Mouse (Mus musculus): ENCODE data around the gene Dlgap1.
A peak's percentile ranks its signal among the peaks of the same experiment; 100 is the strongest.

Gene Dlgap1

GRCm38 (mm10) chr17:70748476-70748830 lies 779.6 kb downstream of the Dlgap1 start:
- TF ChIP-seq CTCF (conservative IDR thresholded peaks at IDR 0.05; ENCODE audit: low read length) (no peak), NANOG (IDR thresholded peaks at IDR 0.05; ENCODE audit: borderline replicate concordance, low read length) (no peak), POU5F1 (IDR thresholded peaks at IDR 0.05; ENCODE audit: borderline replicate concordance, low read length) (no peak)
- no peaks in the 10 kb centered on the region for H3K9me3 ChIP-seq (ENCODE audit: low read length)
- H3K4me1 ChIP-seq (replicated peaks; ENCODE audit: low read depth, low read length) = peaks cover 84% of the 10 kb centered on the region
- H3K4me3 ChIP-seq (replicated peaks; ENCODE audit: low read length) = peak overlapping the region; percentile 65
- H3K27me3 ChIP-seq (ENCODE audit: insufficient read depth, low read length) = no peaks in the 10 kb centered on the region
- peaks cover 3% of the 10 kb centered on the region; the same call in 1 of the 2 replicates for H3K36me3 ChIP-seq (ENCODE audit: insufficient read depth, low read length)

- Histone ChIP-seq H3K36me3 (ENCODE audit: insufficient read depth, low read length) (peaks cover 4% of the 10 kb centered on the region; the same call in 1 of the 2 replicates), H3K27me3 (ENCODE audit: insufficient read depth, low read length) (no peaks in the 10 kb centered on the region), H3K4me1 (replicated peaks; ENCODE audit: low read depth, low read length) (peaks cover 84% of the 10 kb centered on the region), H3K4me3 (replicated peaks; ENCODE audit: low read length) (peak overlapping the region; percentile 65), H3K9me3 (ENCODE audit: low read length) (no peaks in the 10 kb centered on the region)
- TF ChIP-seq POU5F1 (IDR thresholded peaks at IDR 0.05; ENCODE audit: borderline replicate concordance, low read length) (no peak), CTCF (conservative IDR thresholded peaks at IDR 0.05; ENCODE audit: low read length) (no peak), NANOG (IDR thresholded peaks at IDR 0.05; ENCODE audit: borderline replicate concordance, low read length) (no peak)
Observed at GRCm38 (mm10) chr17:70748964-70749650, 780.2 kb downstream of the Dlgap1 start.

GRCm38 (mm10) chr17:70750236-70751160 lies 781.6 kb downstream of the Dlgap1 start:
- peak overlapping the region; percentile 85 for H3K4me3 ChIP-seq (replicated peaks; ENCODE audit: low read length)
- H3K27me3 ChIP-seq (ENCODE audit: insufficient read depth, low read length) = no peaks in the 10 kb centered on the region
- H3K4me1 ChIP-seq (replicated peaks; ENCODE audit: low read depth, low read length) = peaks cover 86% of the 10 kb centered on the region
- H3K9me3 ChIP-seq (ENCODE audit: low read length) = no peaks in the 10 kb centered on the region
- peaks cover 3% of the 10 kb centered on the region; the same call in 1 of the 2 replicates for H3K36me3 ChIP-seq (ENCODE audit: insufficient read depth, low read length)
- TF ChIP-seq NANOG (IDR thresholded peaks at IDR 0.05; ENCODE audit: borderline replicate concordance, low read length) (no peak), CTCF (conservative IDR thresholded peaks at IDR 0.05; ENCODE audit: low read length) (no peak), POU5F1 (IDR thresholded peaks at IDR 0.05; ENCODE audit: borderline replicate concordance, low read length) (no peak)

GRCm38 (mm10) chr17:70751161-70751651 lies 782.3 kb downstream of the Dlgap1 start:
- no peaks in the 10 kb centered on the region for H3K27me3 ChIP-seq (ENCODE audit: insufficient read depth, low read length)
- H3K4me3 ChIP-seq (replicated peaks; ENCODE audit: low read length) = peak overlapping the region; percentile 85
- H3K36me3 ChIP-seq (ENCODE audit: insufficient read depth, low read length) = peaks cover 3% of the 10 kb centered on the region; the same call in 1 of the 2 replicates
- H3K4me1 ChIP-seq (replicated peaks; ENCODE audit: low read depth, low read length) = peaks cover 85% of the 10 kb centered on the region
- TF ChIP-seq CTCF (conservative IDR thresholded peaks at IDR 0.05; ENCODE audit: low read length) (no peak), POU5F1 (IDR thresholded peaks at IDR 0.05; ENCODE audit: borderline replicate concordance, low read length) (no peak), NANOG (IDR thresholded peaks at IDR 0.05; ENCODE audit: borderline replicate concordance, low read length) (peak; percentile 67; the same call in 1 of the 2 replicates)
- no peaks in the 10 kb centered on the region for H3K9me3 ChIP-seq (ENCODE audit: low read length)

GRCm38 (mm10) chr17:70751676-70752075 lies 782.8 kb downstream of the Dlgap1 start:
- Histone ChIP-seq H3K4me1 (replicated peaks; ENCODE audit: low read depth, low read length) (peaks cover 85% of the 10 kb centered on the region), H3K36me3 (ENCODE audit: insufficient read depth, low read length) (peaks cover 3% of the 10 kb centered on the region; the same call in 1 of the 2 replicates), H3K4me3 (replicated peaks; ENCODE audit: low read length) (peak overlapping the region; percentile 85), H3K27me3 (ENCODE audit: insufficient read depth, low read length) (no peaks in the 10 kb centered on the region), H3K9me3 (ENCODE audit: low read length) (no peaks in the 10 kb centered on the region)
- TF ChIP-seq POU5F1 (IDR thresholded peaks at IDR 0.05; ENCODE audit: borderline replicate concordance, low read length) (no peak), NANOG (IDR thresholded peaks at IDR 0.05; ENCODE audit: borderline replicate concordance, low read length) (no peak), CTCF (conservative IDR thresholded peaks at IDR 0.05; ENCODE audit: low read length) (no peak)

GRCm38 (mm10) chr17:70753444-70754032 lies 784.7 kb downstream of the Dlgap1 start:
- Histone ChIP-seq H3K4me1 (replicated peaks; ENCODE audit: low read depth, low read length) (peaks cover 88% of the 10 kb centered on the region), H3K9me3 (ENCODE audit: low read length) (no peaks in the 10 kb centered on the region), H3K36me3 (ENCODE audit: insufficient read depth, low read length) (peaks cover 3% of the 10 kb centered on the region; the same call in 1 of the 2 replicates), H3K4me3 (replicated peaks; ENCODE audit: low read length) (peak overlapping the region; percentile 75), H3K27me3 (ENCODE audit: insufficient read depth, low read length) (no peaks in the 10 kb centered on the region)
- TF ChIP-seq CTCF (conservative IDR thresholded peaks at IDR 0.05; ENCODE audit: low read length) (no peak), POU5F1 (IDR thresholded peaks at IDR 0.05; ENCODE audit: borderline replicate concordance, low read length) (no peak), NANOG (IDR thresholded peaks at IDR 0.05; ENCODE audit: borderline replicate concordance, low read length) (no peak)

- H3K4me3 ChIP-seq (replicated peaks; ENCODE audit: low read length) = peak overlapping the region; percentile 75
- peaks cover 87% of the 10 kb centered on the region for H3K4me1 ChIP-seq (replicated peaks; ENCODE audit: low read depth, low read length)
- no peaks in the 10 kb centered on the region for H3K27me3 ChIP-seq (ENCODE audit: insufficient read depth, low read length)
- no peak for TF ChIP-seq NANOG (IDR thresholded peaks at IDR 0.05; ENCODE audit: borderline replicate concordance, low read length)
- TF ChIP-seq CTCF (conservative IDR thresholded peaks at IDR 0.05; ENCODE audit: low read length) = no peak
- no peak for TF ChIP-seq POU5F1 (IDR thresholded peaks at IDR 0.05; ENCODE audit: borderline replicate concordance, low read length)
- no peaks in the 10 kb centered on the region for H3K9me3 ChIP-seq (ENCODE audit: low read length)
- peaks cover 3% of the 10 kb centered on the region; the same call in 1 of the 2 replicates for H3K36me3 ChIP-seq (ENCODE audit: insufficient read depth, low read length)
Observed at GRCm38 (mm10) chr17:70754041-70754440, 785.2 kb downstream of the Dlgap1 start.
